Mouse (Mus musculus): ENCODE measurements around the gene Sgpl1.

- TF ChIP-seq POLR2A (IDR thresholded peaks at IDR 0.05; ENCODE audit: low read depth, low read length) (no peak), CTCF (IDR thresholded peaks at IDR 0.05; ENCODE audit: borderline replicate concordance, insufficient read depth, low read length) (no peak)
Measured at GRCm38 (mm10) chr10:61194611-61195010, 47.1 kb upstream of the Sgpl1 start.

Data from embryonic fibroblast, embryonic 13.5 days (primary cell).